Mouse (Mus musculus) fibroblast of lung, adult 2 months (primary cell): ENCODE results near the gene Pnmt.

Source experiments
- DNase-seq: peaks from one replicate; pipeline ENCODE4 v3.0.0-alpha.2; 2011; ENCODE audit warnings: low read depth

Gene Pnmt

GRCm38 (mm10) chr11:98385638-98386585 is at the start of gene Pnmt:
Gene Pnmt, plus strand, starts transcription at chr11:98386450.
- DNase-seq, result no peak

- no peak for DNase-seq
Measured at GRCm38 (mm10) chr11:98338507-98338961, 47.7 kb upstream of the Pnmt start.

GRCm38 (mm10) chr11:98339071-98339501 is 47.2 kb upstream of the Pnmt start:
- DNase-seq, result no peak

GRCm38 (mm10) chr11:98339679-98340287 is 46.5 kb upstream of the Pnmt start:
- no peak for DNase-seq

GRCm38 (mm10) chr11:98340597-98340996 is 45.7 kb upstream of the Pnmt start:
- DNase-seq, result no peak

GRCm38 (mm10) chr11:98341174-98341573 is 45.1 kb upstream of the Pnmt start:
- DNase-seq, result no peak

- DNase-seq, result peak; percentile 82
Measured at GRCm38 (mm10) chr11:98342000-98342945, 44.0 kb upstream of the Pnmt start.

- DNase-seq, result no peak
Measured at GRCm38 (mm10) chr11:98345253-98345652, 41.0 kb upstream of the Pnmt start.

- DNase-seq, result no peak
Measured at GRCm38 (mm10) chr11:98346168-98346567, 40.1 kb upstream of the Pnmt start.

- no peak for DNase-seq
Measured at GRCm38 (mm10) chr11:98347385-98348082, 38.7 kb upstream of the Pnmt start.

- no peak for DNase-seq
Measured at GRCm38 (mm10) chr11:98348083-98348961, 37.9 kb upstream of the Pnmt start, which contains the start of gene Ppp1r1b. Gene Ppp1r1b, plus strand, starts transcription at chr11:98348404.

GRCm38 (mm10) chr11:98349308-98349707 is 36.9 kb upstream of the Pnmt start:
- no peak for DNase-seq

- DNase-seq, result no peak
Measured at GRCm38 (mm10) chr11:98352272-98352990, 33.8 kb upstream of the Pnmt start.

- DNase-seq, result peak; percentile 65
Measured at GRCm38 (mm10) chr11:98353651-98354211, 32.5 kb upstream of the Pnmt start.

GRCm38 (mm10) chr11:98354445-98354844 is 31.8 kb upstream of the Pnmt start:
- DNase-seq, result no peak

- DNase-seq, result no peak
Measured at GRCm38 (mm10) chr11:98355732-98356299, 30.4 kb upstream of the Pnmt start.

- no peak for DNase-seq
Measured at GRCm38 (mm10) chr11:98356625-98357394, 29.4 kb upstream of the Pnmt start.
